In the genomic region with DNA sequence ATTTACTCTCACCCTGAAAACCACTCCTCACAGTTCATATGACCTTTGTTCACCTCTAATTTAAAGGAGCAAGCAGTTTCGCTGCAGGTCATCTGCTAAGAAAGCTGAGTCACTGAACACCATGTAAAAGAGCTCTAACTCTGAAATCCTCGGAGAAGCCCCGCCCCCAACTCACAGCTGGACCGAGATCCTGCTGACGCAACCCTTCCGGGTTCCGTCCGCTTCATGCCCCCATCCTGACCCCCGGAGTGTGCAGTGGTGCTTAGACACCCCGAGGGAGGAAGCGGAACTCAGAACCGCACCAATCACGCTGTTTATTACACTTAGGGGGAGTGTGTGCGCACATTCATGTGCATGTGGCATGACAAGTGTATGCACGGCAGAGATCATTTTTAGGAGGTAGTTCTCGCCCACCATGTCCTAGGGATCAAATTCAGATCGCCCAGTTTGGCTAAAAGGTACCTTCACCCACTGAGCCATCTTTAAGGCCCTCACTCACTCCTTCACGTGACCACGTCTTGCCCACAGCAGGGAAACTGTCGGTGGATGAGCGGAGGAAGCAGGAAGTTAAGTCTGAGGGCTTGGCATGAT, we compare ENCODE assay signal across 9 mouse cellular contexts. TPM values are rescaled to one million over a fixed set of nuclear protein-coding genes. Genes with fewer than 3 reads are reported as not detected.
DNase-seq lines count a peak whose midpoint lies in the region; ATAC-seq and TF ChIP-seq lines count a peak whose summit lies in the region.
"Had no signal": no experiment of that assay in that cellular context is flagged by ENCODE, and none has a peak within 500 bp of the region (broad histone marks: within the 10 kb centered on the region; RNA-seq: fewer than 3 reads in every experiment).

No protein-coding gene starts in this region.

- peaks cover 39% of the 10 kb centered on the region for H3K27me3 ChIP-seq in embryonic facial prominence, embryonic 13.5 days
- peaks cover 26% of the 10 kb centered on the region for H3K27me3 ChIP-seq in heart, embryonic 13.5 days (replicated peaks)
- peaks cover 18% of the 10 kb centered on the region for H3K27me3 ChIP-seq in kidney, embryonic 15.5 days
- H3K27me3 ChIP-seq in spleen, adult 2 months (ENCODE audit: control insufficient read depth, insufficient read depth, low read length): no peaks in the 10 kb centered on the region

- no peaks in the 10 kb centered on the region for H3K36me3 ChIP-seq in embryonic facial prominence, embryonic 13.5 days
- no peaks in the 10 kb centered on the region for H3K36me3 ChIP-seq in heart, embryonic 13.5 days
- no peaks in the 10 kb centered on the region for H3K36me3 ChIP-seq in kidney, embryonic 15.5 days
- no peaks in the 10 kb centered on the region for H3K36me3 ChIP-seq in spleen, adult 2 months (ENCODE audit: control insufficient read depth, insufficient read depth, low read length)

- 0 out of 2 replicates have a peak overlapping the region, but pooled peaks have one; percentile 49 for H3K9ac ChIP-seq in embryonic facial prominence, embryonic 13.5 days
- peak overlapping the region; percentile 50; the same call in 1 of the 2 replicates for H3K9ac ChIP-seq in heart, embryonic 13.5 days
- H3K9ac ChIP-seq in kidney, embryonic 15.5 days: no peak overlapping the region

- H3K27ac ChIP-seq in embryonic facial prominence, embryonic 13.5 days: no peak overlapping the region
- no peak overlapping the region for H3K27ac ChIP-seq in heart, embryonic 13.5 days (replicated peaks)
- peak overlapping the region; percentile 11; the same call in 1 of the 2 replicates for H3K27ac ChIP-seq in kidney, embryonic 15.5 days
- peak overlapping the region; percentile 17; the same call in 1 of the 2 replicates for H3K27ac ChIP-seq in spleen, adult 2 months (ENCODE audit: insufficient read depth, low read length)

- peak overlapping the region; percentile 38 for H3K4me3 ChIP-seq in embryonic facial prominence, embryonic 13.5 days
- peak overlapping the region; percentile 41 for H3K4me3 ChIP-seq in heart, embryonic 13.5 days
- peak overlapping the region; percentile 37 for H3K4me3 ChIP-seq in kidney, embryonic 15.5 days (replicated peaks)
- H3K4me3 ChIP-seq in spleen, adult 2 months (ENCODE audit: extremely low read depth, insufficient read depth, insufficient read length): peak overlapping the region; percentile 31; the same call in 1 of the 2 replicates

- no peak for ATAC-seq in embryonic facial prominence, embryonic 13.5 days (ENCODE audit: insufficient number of reproducible peaks, insufficient read depth, low FRiP score, low TSS enrichment, low read depth)
- ATAC-seq in heart, embryonic 13.5 days (ENCODE audit: extremely low read depth, insufficient number of reproducible peaks, low FRiP score, low TSS enrichment): peak; percentile 51; the same call in 1 of the 2 replicates
- ATAC-seq in kidney, embryonic 15.5 days (replicated peaks; ENCODE audit: low FRiP score): peak; percentile 53

- H3K4me1 ChIP-seq in embryonic facial prominence, embryonic 13.5 days: peaks cover 30% of the 10 kb centered on the region
- peaks cover 31% of the 10 kb centered on the region for H3K4me1 ChIP-seq in heart, embryonic 13.5 days
- peaks cover 30% of the 10 kb centered on the region for H3K4me1 ChIP-seq in kidney, embryonic 15.5 days
- H3K4me1 ChIP-seq in spleen, adult 2 months (ENCODE audit: control insufficient read depth, insufficient read depth, insufficient read length): peaks cover 6% of the 10 kb centered on the region; the same call in 1 of the 2 replicates

- no peak for TF ChIP-seq CTCF in spleen, adult 2 months (IDR thresholded peaks at IDR 0.05; ENCODE audit: extremely low read depth, insufficient read depth, insufficient read length, insufficient replicate concordance)

- no peaks in the 10 kb centered on the region for H3K9me3 ChIP-seq in embryonic facial prominence, embryonic 13.5 days
- H3K9me3 ChIP-seq in heart, embryonic 13.5 days: no peaks in the 10 kb centered on the region
- H3K9me3 ChIP-seq in kidney, embryonic 15.5 days (replicated peaks): no peaks in the 10 kb centered on the region

- peak overlapping the region; percentile 62 for H3K4me2 ChIP-seq in embryonic facial prominence, embryonic 13.5 days
- peak overlapping the region; percentile 67 for H3K4me2 ChIP-seq in heart, embryonic 13.5 days
- peak overlapping the region; percentile 63 for H3K4me2 ChIP-seq in kidney, embryonic 15.5 days

- peak; percentile 82 to 88 for DNase-seq in adrenal gland, adult (ENCODE audit: inconsistent age in 2 of 2, low spot score in 1 of 2)
- DNase-seq in lung, postnatal 25 days (ENCODE audit: low spot score): peak; percentile 85
- peak; percentile 75 to 79 for DNase-seq in spleen, adult 2 months (ENCODE audit: low read depth in 1 of 2, low spot score in 2 of 2)
- no peak for DNase-seq in left cerebral cortex, adult 8-10 months (ENCODE audit: low spot score in 2 of 2)
- no peak for DNase-seq in layer of hippocampus, postnatal 14 days (ENCODE audit: low spot score in 2 of 2)

- TF ChIP-seq POLR2A in spleen, adult 2 months (IDR thresholded peaks at IDR 0.05; ENCODE audit: low read depth, low read length): no peak

- 17% methylated on average over 21 of the region's 21 CpGs for WGBS in embryonic facial prominence, embryonic 13.5 days
- 22% methylated on average over 21 of the region's 21 CpGs for WGBS in heart, embryonic 13.5 days
- 16% methylated on average over 21 of the region's 21 CpGs for WGBS in kidney, embryonic 15.5 days
- 7% methylated on average over 21 of the region's 21 CpGs for WGBS in spleen, adult 2 months

RNA-seq across cellular contexts. Expression of a gene that starts 12.3 kb away (rescaled TPM):
- 133 and 170 TPM in 2 replicates for polyA plus RNA-seq in embryonic facial prominence, embryonic 13.5 days (2015; fragmentation: Nextera tagmentation; extraction: Ambion mirVana)
- 230 and 374 TPM in 2 replicates for polyA plus RNA-seq in heart, embryonic 13.5 days (2015; fragmentation: Nextera tagmentation; extraction: Ambion mirVana)
- polyA plus RNA-seq in kidney, embryonic 15.5 days (2015; fragmentation: Nextera tagmentation; extraction: Ambion mirVana): 519 and 582 TPM in 2 replicates
- polyA plus RNA-seq in spleen, adult 2 months (2012; rRNA removed): 325 and 535 TPM in 2 replicates
- total RNA-seq in left cerebral cortex, adult 8-10 months (2022): 100 to 1,000 TPM; 307 to 666 (median 449) TPM
- total RNA-seq in layer of hippocampus, postnatal 14 days (2021): 100 to 1,000 TPM; 472 to 625 TPM

RNA-seq across cellular contexts. Expression of a gene that starts 18.7 kb away (rescaled TPM):
- polyA plus RNA-seq in embryonic facial prominence, embryonic 13.5 days (2015; fragmentation: Nextera tagmentation; extraction: Ambion mirVana): 56.8 and 70.4 TPM in 2 replicates
- 27.9 and 61.6 TPM in 2 replicates for polyA plus RNA-seq in heart, embryonic 13.5 days (2015; fragmentation: Nextera tagmentation; extraction: Ambion mirVana)
- polyA plus RNA-seq in kidney, embryonic 15.5 days (2015; fragmentation: Nextera tagmentation; extraction: Ambion mirVana): 163 and 178 TPM in 2 replicates
- 19.9 and 28.9 TPM in 2 replicates for polyA plus RNA-seq in spleen, adult 2 months (2012; rRNA removed)
- 100 to 1,000 TPM; 287 to 602 (median 391) TPM for total RNA-seq in left cerebral cortex, adult 8-10 months (2022)
- 100 to 1,000 TPM; 467 to 654 TPM for total RNA-seq in layer of hippocampus, postnatal 14 days (2021)

RNA-seq across cellular contexts. Expression of a gene that starts 23.2 kb away (rescaled TPM):
- polyA plus RNA-seq in embryonic facial prominence, embryonic 13.5 days (2015; fragmentation: Nextera tagmentation; extraction: Ambion mirVana): 87.1 and 88.8 TPM in 2 replicates
- polyA plus RNA-seq in heart, embryonic 13.5 days (2015; fragmentation: Nextera tagmentation; extraction: Ambion mirVana): 58.0 and 65.9 TPM in 2 replicates
- polyA plus RNA-seq in kidney, embryonic 15.5 days (2015; fragmentation: Nextera tagmentation; extraction: Ambion mirVana): 89.6 and 91.6 TPM in 2 replicates
- 12.8 and 13.2 TPM in 2 replicates for polyA plus RNA-seq in spleen, adult 2 months (2012; rRNA removed)
- 10 to 100 TPM; 48.3 to 54.1 (median 49.8) TPM for total RNA-seq in left cerebral cortex, adult 8-10 months (2022)
- 10 to 100 TPM; 54.8 to 56.1 TPM for total RNA-seq in layer of hippocampus, postnatal 14 days (2021)

RNA-seq across cellular contexts. Expression of a gene that starts 38.8 kb away (rescaled TPM):
- polyA plus RNA-seq in embryonic facial prominence, embryonic 13.5 days (2015; fragmentation: Nextera tagmentation; extraction: Ambion mirVana): 0.58 and 1.1 TPM in 2 replicates
- polyA plus RNA-seq in heart, embryonic 13.5 days (2015; fragmentation: Nextera tagmentation; extraction: Ambion mirVana): 36.5 and 47.5 TPM in 2 replicates
- 2.9 and 7.1 TPM in 2 replicates for polyA plus RNA-seq in kidney, embryonic 15.5 days (2015; fragmentation: Nextera tagmentation; extraction: Ambion mirVana)
- not detected in 2 replicates for polyA plus RNA-seq in spleen, adult 2 months (2012; rRNA removed)
- 100 to 1,000 TPM; 785 to 962 (median 864) TPM for total RNA-seq in left cerebral cortex, adult 8-10 months (2022)
- 1,000 to 10,000 TPM; 1,034 to 1,120 TPM for total RNA-seq in layer of hippocampus, postnatal 14 days (2021)

RNA-seq across cellular contexts. Expression of a gene that starts 54.2 kb away (rescaled TPM):
- not detected in 2 replicates for polyA plus RNA-seq in embryonic facial prominence, embryonic 13.5 days (2015; fragmentation: Nextera tagmentation; extraction: Ambion mirVana)
- not detected in 2 replicates for polyA plus RNA-seq in heart, embryonic 13.5 days (2015; fragmentation: Nextera tagmentation; extraction: Ambion mirVana)
- not detected in 2 replicates for polyA plus RNA-seq in kidney, embryonic 15.5 days (2015; fragmentation: Nextera tagmentation; extraction: Ambion mirVana)
- polyA plus RNA-seq in spleen, adult 2 months (2012; rRNA removed): not detected in 2 replicates
- not detected for total RNA-seq in left cerebral cortex, adult 8-10 months (2022)
- total RNA-seq in layer of hippocampus, postnatal 14 days (2021): not detected
- total RNA-seq: left cerebral cortex, postnatal 25 days had no signal

Comparison
In these comparisons a context has a peak if more than half of its experiments do, and no peak if none do; other contexts are left out.
1. DNase-seq: peak in adrenal gland, adult (2 of 2), lung, postnatal 25 days (single experiment) and spleen, adult 2 months (2 of 2); none in left cerebral cortex, adult 8-10 months (0 of 2) and layer of hippocampus, postnatal 14 days (0 of 2).
2. H3K27ac ChIP-seq: peak in kidney, embryonic 15.5 days (single experiment) and spleen, adult 2 months (single experiment); none in embryonic facial prominence, embryonic 13.5 days (single experiment) and heart, embryonic 13.5 days (single experiment).
3. Peak in every context shown above with its lines, with median percentiles within 50 percentile points of each other: H3K4me2 ChIP-seq and H3K4me3 ChIP-seq.